Mouse (Mus musculus): ENCODE measurements around the gene Hoxa4. TPM values are rescaled to one million over a fixed set of nuclear protein-coding genes. Genes with fewer than 3 reads are reported as not detected.

Gene Hoxa4
- total RNA-seq, 1 experiment from 2014 or later = 1.6 TPM

DNA sequence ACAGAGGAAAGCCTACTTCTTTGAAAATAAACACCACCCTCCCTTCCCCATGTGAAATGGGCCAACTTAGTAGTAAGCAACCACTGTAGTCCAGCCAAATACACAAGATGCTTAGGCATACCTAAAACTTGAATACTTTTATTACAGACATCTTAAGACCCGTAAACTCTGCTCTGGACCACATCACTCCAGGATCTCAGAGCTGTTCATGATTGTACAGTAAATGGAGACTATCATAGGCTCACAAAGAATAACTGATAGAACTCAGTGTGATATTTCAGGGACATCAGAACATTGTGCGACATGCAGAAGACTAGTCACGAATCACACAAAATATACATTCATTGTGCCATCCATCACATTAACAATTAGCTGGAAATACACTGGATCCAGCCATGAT is 36.1 kb downstream of the Hoxa4 start:
- no peak for ATAC-seq (replicated peaks in 1 of 2; ENCODE audit: insufficient read depth in 1 of 2, low FRiP score in 2 of 2, low TSS enrichment in 1 of 2, low read depth in 1 of 2, poor library complexity in 2 of 2, severe bottlenecking in 2 of 2)

GRCm38 (mm10) chr6:52154044-52154443 is 37.5 kb downstream of the Hoxa4 start:
- no peak for ATAC-seq (replicated peaks in 1 of 2; ENCODE audit: insufficient read depth in 1 of 2, low FRiP score in 2 of 2, low TSS enrichment in 1 of 2, low read depth in 1 of 2, poor library complexity in 2 of 2, severe bottlenecking in 2 of 2)

GRCm38 (mm10) chr6:52153270-52153669 is 38.3 kb downstream of the Hoxa4 start:
- no peak for ATAC-seq (replicated peaks in 1 of 2; ENCODE audit: insufficient read depth in 1 of 2, low FRiP score in 2 of 2, low TSS enrichment in 1 of 2, low read depth in 1 of 2, poor library complexity in 2 of 2, severe bottlenecking in 2 of 2)

- ATAC-seq (replicated peaks in 1 of 2; ENCODE audit: insufficient read depth in 1 of 2, low FRiP score in 2 of 2, low TSS enrichment in 1 of 2, low read depth in 1 of 2, poor library complexity in 2 of 2, severe bottlenecking in 2 of 2) = no peak
Observed at GRCm38 (mm10) chr6:52152226-52153193, 39.0 kb downstream of the Hoxa4 start.

- no peak for ATAC-seq (replicated peaks in 1 of 2; ENCODE audit: insufficient read depth in 1 of 2, low FRiP score in 2 of 2, low TSS enrichment in 1 of 2, low read depth in 1 of 2, poor library complexity in 2 of 2, severe bottlenecking in 2 of 2)
Observed at GRCm38 (mm10) chr6:52151571-52151970, 40.0 kb downstream of the Hoxa4 start.

DNA sequence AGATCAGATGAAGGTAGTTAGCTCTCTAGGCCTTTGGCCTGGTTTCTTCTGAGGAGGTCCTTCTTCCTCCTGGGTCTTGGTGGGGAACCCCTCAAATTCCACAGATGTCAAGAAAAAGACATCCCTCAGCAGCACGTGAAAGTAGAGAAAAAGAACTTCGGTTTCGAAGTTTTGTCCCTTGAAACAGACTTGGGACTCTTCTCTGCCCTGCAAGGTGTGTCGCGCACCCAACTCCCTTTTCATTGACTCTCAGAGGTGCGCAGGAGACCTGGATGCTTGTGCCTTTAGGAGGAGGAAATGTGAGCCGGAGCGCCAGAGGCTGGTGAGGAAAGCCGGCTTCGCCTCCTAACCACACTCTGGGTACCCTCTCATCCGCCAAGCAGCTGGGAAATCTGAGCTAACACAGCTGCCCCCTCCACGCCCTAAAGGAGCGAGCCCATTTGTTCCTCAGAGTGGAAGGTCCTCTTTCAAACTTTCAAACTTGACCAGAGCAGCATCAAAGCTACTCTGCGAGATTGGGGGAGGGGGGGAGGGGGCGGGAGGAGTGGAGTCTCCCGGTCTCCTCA is 41.1 kb downstream of the Hoxa4 start:
- no peak for ATAC-seq (replicated peaks in 1 of 2; ENCODE audit: insufficient read depth in 1 of 2, low FRiP score in 2 of 2, low TSS enrichment in 1 of 2, low read depth in 1 of 2, poor library complexity in 2 of 2, severe bottlenecking in 2 of 2)

Other genes with a start within 250 kb of the Hoxa4 start
- gene Skap2, start 179.2 kb downstream of the Hoxa4 start, total RNA-seq (2017) = 218 and 241 TPM in 2 replicates
- gene Hoxa1, start 33.4 kb downstream of the Hoxa4 start, total RNA-seq (2017) = not detected in 2 replicates
- gene Hoxa2, start 26.9 kb downstream of the Hoxa4 start, total RNA-seq (2017) = 1.2 and 3.8 TPM in 2 replicates
- not detected in 2 replicates for gene 5730596B20Rik, start 14.3 kb downstream of the Hoxa4 start, total RNA-seq (2017)
- gene Hoxa5, start 12.8 kb upstream of the Hoxa4 start, total RNA-seq (2017) = 9.4 and 10.6 TPM in 2 replicates
- gene Hoxa6, start 17.0 kb upstream of the Hoxa4 start, total RNA-seq (2017) = 3.8 and 5.8 TPM in 2 replicates
- 3.7 and 6.3 TPM in 2 replicates for gene Hoxa3, start 21.6 kb upstream of the Hoxa4 start, total RNA-seq (2017)
- gene Gm28308, start 21.6 kb upstream of the Hoxa4 start, total RNA-seq (2017) = not detected in 2 replicates
- 15.6 and 19.2 TPM in 2 replicates for gene Hoxa7, start 30.1 kb upstream of the Hoxa4 start, total RNA-seq (2017)
- gene Hoxa9, start 39.3 kb upstream of the Hoxa4 start, total RNA-seq (2017) = 122 and 157 TPM in 2 replicates
- gene Hoxa10, start 49.1 kb upstream of the Hoxa4 start, total RNA-seq (2017) = 12.2 and 17.2 TPM in 2 replicates
- gene Hoxa11, start 54.1 kb upstream of the Hoxa4 start, total RNA-seq (2017) = not detected in 2 replicates
- not detected in 2 replicates for gene Hoxa13, start 69.1 kb upstream of the Hoxa4 start, total RNA-seq (2017)
- not detected in 2 replicates for gene Evx1, start 121.7 kb upstream of the Hoxa4 start, total RNA-seq (2017)